Mouse (Mus musculus) cerebellum, adult 2 months (tissue): ENCODE measurements around the gene Mterf1b. TPM values are rescaled to one million over a fixed set of nuclear protein-coding genes. Genes with fewer than 3 reads are reported as not detected.
A peak's percentile ranks its signal among the peaks of the same experiment; 100 is the strongest.
"Not testable (repeated sequence)": the region's sequence is repeated elsewhere in the genome, so short reads cannot be mapped to it uniquely, and the experiment has no call there.

Experiments
- DNase-seq, 2 experiments: peaks; one replicate each; pipeline ENCODE4 v3.0.0; 2021
- H3K27ac ChIP-seq: fragments of 200-500 bp; 2 replicates; pipeline ENCODE4 v1.5.1; 2012; ENCODE audit warnings: low read length, control low read depth, inconsistent platforms; ENCODE audit not compliant: insufficient read depth
- H3K27me3 ChIP-seq: fragments of 200-500 bp; 2 replicates; pipeline ENCODE4 v1.6.1; 2012; ENCODE audit warnings: inconsistent platforms, mild to moderate bottlenecking, low read length, moderate library complexity; ENCODE audit not compliant: control insufficient read depth, insufficient read depth
- H3K4me1 ChIP-seq: fragments of 200-500 bp; 2 replicates; pipeline ENCODE4 v1.6.1; 2011; ENCODE audit warnings: low read length; ENCODE audit not compliant: control insufficient read depth, insufficient read depth
- H3K4me3 ChIP-seq: fragments of 200-500 bp; replicated peaks from 2 replicates; pipeline ENCODE3; 2011; ENCODE audit warnings: mild to moderate bottlenecking, low read depth, low read length, control low read depth; ENCODE audit not compliant: insufficient read depth
- CTCF ChIP-seq: fragments of 200-500 bp; IDR thresholded peaks from 2 replicates; pipeline ENCODE4 v1.5.1; 2011; ENCODE audit warnings: low read depth, mild to moderate bottlenecking, control low read depth, low read length, moderate library complexity, borderline replicate concordance; ENCODE audit not compliant: insufficient read depth
- POLR2A ChIP-seq: fragments of 200-500 bp; IDR thresholded peaks from 2 replicates; pipeline ENCODE4 v1.6.1; 2011; ENCODE audit warnings: low read length, control low read depth, borderline replicate concordance; ENCODE audit not compliant: insufficient read depth
- WGBS: fragments of 180-500 bp; shearing (Covaris S2); methylation state at CpG from one replicate; pipeline ENCODE4 v1.1.7; 2018; 5-methylcytosine and 5-hydroxymethylcytosine counted together
- polyA plus RNA-seq: library from polyadenylated mRNA; depleted of rRNA; stranded (reverse); fragments of >200 nt; gene quantifications from 2 replicates; pipeline ENCODE4 v1.2.3, GENCODE M21; 2012; rRNA removed

Mterf1b gene
- polyA plus RNA-seq, result 2.9 and 3.5 TPM in 2 replicates

DNA sequence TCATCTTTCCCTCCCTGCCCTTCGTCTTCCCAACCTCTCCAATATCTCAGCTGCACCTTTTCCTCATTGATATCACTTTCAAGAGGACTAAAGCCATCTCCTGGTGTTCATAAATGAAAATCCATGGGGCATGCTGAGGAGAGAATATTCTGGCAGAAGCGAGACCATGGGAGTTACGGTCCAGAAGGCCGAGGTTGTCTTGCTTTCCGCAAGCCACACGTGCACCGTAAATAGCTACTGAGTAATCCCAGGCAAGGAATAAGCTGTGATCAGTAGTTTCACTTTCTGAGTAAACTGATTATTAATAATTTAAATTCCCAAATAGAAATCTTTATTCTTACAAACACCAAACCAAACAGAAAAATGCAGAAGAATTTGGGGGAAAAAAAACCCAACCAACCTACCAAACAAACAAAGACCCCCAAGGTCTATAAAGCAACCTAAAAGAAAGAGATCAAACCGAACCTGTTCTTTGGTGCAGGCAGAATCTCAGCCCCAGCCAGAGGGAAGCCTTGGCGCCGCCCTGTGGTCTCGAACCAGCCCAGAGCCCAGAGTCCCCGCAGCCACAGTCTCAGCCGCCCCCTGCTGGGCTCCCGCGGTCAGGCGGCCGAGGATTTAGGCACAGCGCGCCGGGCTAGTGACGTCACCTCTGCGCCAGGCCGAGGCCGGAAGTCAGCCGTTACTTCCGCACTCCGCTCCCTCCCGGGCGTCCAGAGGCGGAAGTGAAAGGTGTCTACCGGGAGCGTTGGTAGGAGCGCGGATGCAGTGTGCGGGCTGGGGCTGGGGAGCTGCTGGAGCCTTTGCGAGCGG lies at the start of gene Mterf1b:
Gene Mterf1b, plus strand, starts transcription at position 697 of the 810 bp plus-strand sequence.
- not testable (repeated sequence) for H3K27me3 ChIP-seq, H3K4me1 ChIP-seq
- DNase-seq, result peak; percentile 18 to 38
- WGBS, result 34% methylated on average over 13 of the region's 37 CpGs
- Histone ChIP-seq H3K27ac (peak within 1 kb of the TSS; percentile 50; the same call in 1 of the 2 replicates), H3K4me3 (peak within 1 kb of the TSS; percentile 54)

DNA sequence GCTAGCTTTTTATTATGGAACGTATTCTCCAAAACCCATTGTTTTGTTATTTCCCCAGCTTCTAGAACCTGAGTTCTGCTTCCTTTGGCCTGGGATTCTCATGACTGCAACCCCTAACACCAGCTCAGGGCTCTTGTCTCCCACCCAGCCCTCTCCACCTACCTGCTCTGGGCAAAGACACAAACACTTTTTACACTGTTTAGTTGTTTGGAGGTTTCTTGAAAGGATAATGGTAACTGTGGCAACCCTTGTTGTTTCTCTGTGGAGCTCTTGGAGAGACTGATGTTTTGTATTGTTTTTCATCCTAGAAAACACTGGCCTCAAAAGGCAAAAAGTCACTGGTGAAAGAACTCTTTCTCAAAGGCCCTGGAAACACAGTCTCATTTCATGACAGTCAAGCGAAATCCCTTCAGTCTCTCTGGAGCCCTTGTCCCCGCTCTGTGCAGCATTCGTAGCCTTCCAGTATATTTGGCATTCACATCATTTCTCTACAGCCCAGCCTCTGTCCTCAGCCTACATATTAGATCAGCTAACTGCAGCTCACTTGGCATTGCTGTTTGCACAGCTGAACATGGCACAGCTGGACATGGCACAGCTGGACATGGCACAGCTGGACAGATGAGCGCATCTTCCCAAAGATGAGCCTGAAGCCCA lies 32.6 kb upstream of the Mterf1b start:
- not testable (repeated sequence) for H3K27me3 ChIP-seq, H3K4me3 ChIP-seq, DNase-seq, H3K27ac ChIP-seq, H3K4me1 ChIP-seq
- WGBS, result 76% methylated on average over 5 of the region's 5 CpGs

DNA sequence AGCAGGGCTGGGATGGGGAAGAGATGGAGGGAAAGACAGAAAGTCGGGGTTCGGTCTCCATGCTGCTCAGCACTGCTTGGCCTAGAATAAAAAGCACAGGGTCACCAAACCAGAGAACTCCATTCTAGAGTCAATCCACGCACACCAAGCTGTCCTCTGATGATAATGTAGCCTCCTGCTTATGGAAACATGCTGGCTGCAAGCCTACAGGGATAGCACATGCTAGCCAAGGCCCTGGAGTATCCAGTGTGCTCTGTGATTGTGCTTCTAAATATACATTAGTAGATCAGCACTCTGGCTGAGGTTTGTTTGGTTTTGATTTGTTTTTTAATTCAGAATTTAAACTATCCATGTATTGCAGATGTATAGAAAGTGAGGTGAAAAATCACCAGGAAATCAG lies 30.6 kb upstream of the Mterf1b start:
- Histone ChIP-seq H3K4me3 (no peak overlapping the region), H3K4me1 (no peaks in the 10 kb centered on the region), H3K27ac (no peak overlapping the region), H3K27me3 (no peaks in the 10 kb centered on the region)
- 76% methylated on average over 3 of the region's 3 CpGs for WGBS
- DNase-seq, result peak; percentile 22 to 47
- no peak for TF ChIP-seq CTCF
- TF ChIP-seq POLR2A, result no peak

DNA sequence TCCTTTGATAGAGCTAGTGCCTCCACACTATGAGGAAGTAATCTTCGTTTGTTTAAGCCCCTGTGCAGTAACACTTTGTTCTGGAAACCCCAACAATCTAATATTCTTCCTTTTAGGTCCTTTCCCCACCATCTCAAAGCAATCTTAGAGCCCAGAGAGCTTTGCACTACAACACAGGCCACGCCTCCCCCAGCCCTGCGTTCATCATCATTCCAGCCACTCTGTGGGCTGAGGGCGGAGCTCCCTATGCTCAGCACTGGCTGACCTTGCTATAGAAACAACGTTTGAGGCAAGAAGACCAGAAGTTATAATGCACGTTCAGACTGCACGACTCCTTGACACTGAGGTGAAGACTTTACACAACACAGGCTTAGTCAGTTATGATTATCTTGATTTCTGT lies 29.7 kb upstream of the Mterf1b start:
- WGBS, result 64% methylated on average over 7 of the region's 7 CpGs
- no peak for DNase-seq
- TF ChIP-seq POLR2A, result no peak
- TF ChIP-seq CTCF, result no peak
- no peaks in the 10 kb centered on the region for H3K4me1 ChIP-seq
- no peak overlapping the region for H3K4me3 ChIP-seq
- no peak overlapping the region for H3K27ac ChIP-seq
- H3K27me3 ChIP-seq, result no peaks in the 10 kb centered on the region

DNA sequence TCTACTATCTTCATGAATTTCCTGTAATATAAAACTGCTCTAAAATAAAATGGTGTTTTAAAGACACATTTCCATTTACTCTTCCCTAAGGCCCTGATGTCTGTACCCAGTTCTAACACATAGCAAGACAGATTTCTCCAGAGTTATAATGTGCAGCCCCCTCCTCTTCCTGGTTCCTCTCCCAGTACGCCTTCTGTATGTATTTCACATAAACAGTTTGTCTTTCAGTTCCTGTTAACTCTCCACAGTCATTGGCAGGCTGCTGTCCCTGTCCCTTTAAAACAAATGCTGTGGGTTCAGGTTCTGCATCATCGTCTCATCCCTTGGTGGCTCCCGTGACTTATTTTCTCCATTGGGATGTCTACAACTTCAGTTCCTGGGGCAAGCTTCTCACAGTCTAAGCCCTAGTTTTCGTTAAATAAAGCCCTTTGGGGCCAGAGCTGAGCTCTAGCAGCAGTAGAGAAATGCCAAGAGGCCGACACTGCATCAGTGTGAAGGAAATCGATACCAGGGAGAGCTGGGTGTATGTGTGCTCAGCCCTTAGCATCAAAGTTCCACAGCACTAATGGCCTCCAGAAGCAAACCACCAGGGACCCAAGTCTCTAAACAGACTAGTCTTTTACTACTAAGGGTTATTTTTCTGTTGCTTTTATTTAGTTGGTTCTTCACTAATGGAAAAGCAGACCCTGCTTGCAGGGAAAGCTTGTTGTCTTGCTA lies 24.2 kb upstream of the Mterf1b start:
- H3K27me3 ChIP-seq, H3K4me1 ChIP-seq, DNase-seq, H3K27ac ChIP-seq, H3K4me3 ChIP-seq: not testable (repeated sequence)
- 79% methylated on average over 6 of the region's 6 CpGs for WGBS

DNA sequence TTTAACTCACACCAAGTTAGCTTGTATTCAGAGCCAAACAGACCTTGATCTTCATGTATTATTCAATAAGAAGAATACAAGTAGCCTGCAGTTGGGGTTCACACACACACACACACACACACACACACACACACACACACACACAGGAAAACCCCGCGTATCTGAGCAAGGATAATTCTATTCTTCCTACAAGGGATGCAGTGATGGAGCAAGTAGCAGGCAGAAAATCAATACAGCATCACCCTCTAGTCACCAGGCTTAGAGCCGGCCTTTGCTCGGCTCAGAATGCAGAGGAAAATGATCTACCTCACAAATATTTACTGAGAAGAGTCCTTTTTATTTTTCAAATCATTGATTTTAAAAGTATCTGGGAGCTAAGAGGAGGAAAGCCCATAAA lies 23.6 kb upstream of the Mterf1b start:
- H3K27ac ChIP-seq, H3K4me3 ChIP-seq, DNase-seq, H3K4me1 ChIP-seq, H3K27me3 ChIP-seq: not testable (repeated sequence)
- WGBS, result 78% methylated on average over 4 of the region's 4 CpGs

DNA sequence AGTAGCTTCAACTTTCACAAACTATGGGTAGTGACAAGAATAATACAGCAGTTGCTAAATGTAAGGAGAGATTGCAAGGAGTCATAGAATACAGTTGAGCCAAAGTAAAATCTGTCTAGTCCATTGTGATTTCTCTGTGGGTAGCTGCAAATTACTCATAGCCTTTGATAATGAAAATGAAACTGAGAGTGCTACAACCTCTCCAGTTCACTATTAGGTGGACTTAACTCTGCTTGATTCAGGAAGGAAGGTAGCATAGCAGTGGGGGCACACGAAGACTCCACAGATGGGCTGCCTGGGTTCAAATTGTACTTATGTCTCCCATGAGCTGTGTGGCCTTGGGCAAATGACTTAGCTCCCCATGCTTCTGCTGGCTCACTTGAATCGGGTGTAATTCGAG lies 15.7 kb upstream of the Mterf1b start:
- not testable (repeated sequence) for H3K4me3 ChIP-seq, H3K27ac ChIP-seq, H3K27me3 ChIP-seq, DNase-seq, H3K4me1 ChIP-seq
- 88% methylated on average over 3 of the region's 3 CpGs for WGBS

DNA sequence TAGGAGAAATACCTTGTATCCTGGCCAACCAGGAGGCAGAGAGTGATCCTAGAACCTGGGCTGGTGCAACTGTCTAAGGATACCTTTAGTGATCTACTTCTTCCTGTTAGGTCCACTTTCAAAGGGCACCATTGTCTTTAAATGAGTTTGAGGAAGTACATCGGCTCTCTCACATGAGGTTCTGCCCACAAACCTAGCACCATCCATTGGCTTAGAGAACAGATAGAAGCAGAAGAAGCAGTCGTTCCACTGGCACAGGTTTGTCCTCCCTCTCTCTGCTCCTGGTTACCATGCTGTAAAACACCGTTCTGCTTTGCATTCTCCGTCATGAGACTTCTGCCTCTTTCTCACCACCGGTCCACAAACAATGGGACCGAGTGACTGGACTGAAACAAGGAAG lies 12.8 kb upstream of the Mterf1b start:
- no peaks in the 10 kb centered on the region; the same call in 1 of the 2 replicates for H3K4me1 ChIP-seq
- H3K27ac ChIP-seq, result no peak overlapping the region
- TF ChIP-seq POLR2A (no peak), CTCF (no peak)
- no peak for DNase-seq
- no peak overlapping the region for H3K4me3 ChIP-seq
- no peaks in the 10 kb centered on the region for H3K27me3 ChIP-seq
- WGBS, result 93% methylated on average over 6 of the region's 6 CpGs
